Mouse (Mus musculus): ENCODE data around the gene Acp1. TPM values are rescaled to one million over a fixed set of nuclear protein-coding genes. Genes with fewer than 3 reads are reported as not detected.

Gene Acp1
- 202 and 207 TPM in 2 replicates for polyA plus RNA-seq (2014; fragmentation: Nextera tagmentation; extraction: Ambion mirVana)

DNA sequence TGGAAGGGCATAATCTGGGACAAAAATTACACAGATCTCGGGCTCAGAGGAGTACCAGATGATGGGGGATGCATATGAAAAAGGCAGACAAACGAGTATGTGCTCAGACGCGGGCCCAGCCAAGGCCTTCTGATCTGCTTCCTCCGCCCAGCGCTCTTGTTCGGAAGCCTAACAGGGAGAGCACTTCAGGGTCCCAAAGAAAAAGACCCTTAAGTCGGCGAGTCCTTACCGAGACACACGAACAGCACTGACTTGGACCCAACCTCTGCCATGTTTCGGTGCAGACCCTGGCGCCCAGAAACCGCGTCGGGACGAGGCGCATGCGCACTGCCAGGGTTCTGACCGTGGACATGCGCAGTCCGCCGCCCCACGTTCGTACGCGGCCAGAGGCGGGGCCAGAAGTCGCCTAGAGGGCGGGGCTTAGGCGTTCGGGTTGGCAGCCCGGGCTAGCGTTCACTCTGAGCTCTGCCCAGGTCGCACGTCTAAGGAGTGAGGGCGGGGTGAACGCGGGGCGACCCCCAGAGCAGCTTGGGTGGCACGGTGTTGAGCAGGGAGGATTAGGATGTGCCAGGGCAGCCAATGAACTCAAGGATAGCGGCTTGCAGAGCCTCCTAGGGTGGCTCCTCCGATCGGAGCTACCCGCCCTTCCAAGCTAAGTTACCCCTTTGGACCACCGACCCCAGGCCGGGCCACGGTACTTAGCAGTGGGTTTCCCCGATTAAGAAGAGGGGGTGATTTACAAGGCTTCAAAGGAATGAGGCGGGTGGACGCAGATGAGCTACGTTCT lies at the start of gene Acp1, which contains the start of gene Sh3yl1:
TSS of gene Acp1 (minus strand) at position 329 of the 787 bp plus-strand sequence.
TSS of gene Sh3yl1 (plus strand) at position 408 of the 787 bp plus-strand sequence.
- DNase-seq (ENCODE audit: low spot score) (peak; percentile 95), ATAC-seq (replicated peaks; ENCODE audit: insufficient number of reproducible peaks, low FRiP score, low TSS enrichment, low read depth) (peak; percentile 98)
- no peaks in the 10 kb centered on the region for H3K4me1 ChIP-seq (ENCODE audit: control insufficient read depth, insufficient read depth, low read length)
- H3K27me3 ChIP-seq (ENCODE audit: control insufficient read depth, insufficient read depth, low read length), result no peaks in the 10 kb centered on the region
- no peak within 1 kb of the TSS for H3K27ac ChIP-seq (replicated peaks; ENCODE audit: low read depth, low read length)
- no peaks in the 10 kb centered on the region for H3K9me3 ChIP-seq (replicated peaks; ENCODE audit: control insufficient read depth, low read length)
- peak within 1 kb of the TSS; percentile 91 for H3K4me2 ChIP-seq (ENCODE audit: low read depth, low read length)
- WGBS, result under 1% methylated on average over 50 of the region's 52 CpGs
- H3K4me3 ChIP-seq (ENCODE audit: low read depth, low read length), result peak within 1 kb of the TSS; percentile 74
- H3K9ac ChIP-seq (replicated peaks; ENCODE audit: low read length), result peak within 1 kb of the TSS; percentile 92
- H3K36me3 ChIP-seq (replicated peaks; ENCODE audit: control insufficient read depth, insufficient read depth, low read depth, low read length), result no peaks in the 10 kb centered on the region

DNA sequence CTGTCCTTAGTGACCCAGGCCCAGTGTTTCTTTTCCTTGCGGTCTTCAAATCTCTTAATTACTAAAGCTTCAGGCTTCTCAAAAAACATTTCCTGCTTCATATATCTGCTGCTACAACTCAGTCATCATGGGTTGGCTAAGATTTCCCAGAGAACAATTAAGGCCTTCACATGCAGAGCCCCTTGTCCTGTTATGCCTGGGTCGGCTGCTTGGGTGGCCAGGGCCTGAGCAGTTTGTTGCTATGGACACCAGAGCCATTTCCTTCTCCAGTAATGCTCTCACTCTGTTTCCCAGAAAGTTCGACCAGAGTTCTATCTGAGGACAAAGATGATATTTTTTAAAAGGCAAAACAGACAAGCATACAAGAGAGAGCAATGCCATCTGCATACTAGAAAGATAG lies 32.8 kb upstream of the Acp1 start:
- 34% methylated on average over 3 of the region's 3 CpGs for WGBS
- H3K4me3 ChIP-seq (ENCODE audit: low read depth, low read length), result no peak overlapping the region
- ATAC-seq (replicated peaks; ENCODE audit: insufficient number of reproducible peaks, low FRiP score, low TSS enrichment, low read depth) (no peak), DNase-seq (ENCODE audit: low spot score) (peak; percentile 27)
- H3K27ac ChIP-seq (replicated peaks; ENCODE audit: low read depth, low read length), result no peak overlapping the region
- H3K36me3 ChIP-seq (replicated peaks; ENCODE audit: control insufficient read depth, insufficient read depth, low read depth, low read length), result no peaks in the 10 kb centered on the region
- no peaks in the 10 kb centered on the region for H3K27me3 ChIP-seq (ENCODE audit: control insufficient read depth, insufficient read depth, low read length)
- H3K4me2 ChIP-seq (ENCODE audit: low read depth, low read length), result no peak overlapping the region
- H3K9me3 ChIP-seq (replicated peaks; ENCODE audit: control insufficient read depth, low read length), result no peaks in the 10 kb centered on the region
- H3K9ac ChIP-seq (replicated peaks; ENCODE audit: low read length), result no peak overlapping the region
- no peaks in the 10 kb centered on the region for H3K4me1 ChIP-seq (ENCODE audit: control insufficient read depth, insufficient read depth, low read length)

DNA sequence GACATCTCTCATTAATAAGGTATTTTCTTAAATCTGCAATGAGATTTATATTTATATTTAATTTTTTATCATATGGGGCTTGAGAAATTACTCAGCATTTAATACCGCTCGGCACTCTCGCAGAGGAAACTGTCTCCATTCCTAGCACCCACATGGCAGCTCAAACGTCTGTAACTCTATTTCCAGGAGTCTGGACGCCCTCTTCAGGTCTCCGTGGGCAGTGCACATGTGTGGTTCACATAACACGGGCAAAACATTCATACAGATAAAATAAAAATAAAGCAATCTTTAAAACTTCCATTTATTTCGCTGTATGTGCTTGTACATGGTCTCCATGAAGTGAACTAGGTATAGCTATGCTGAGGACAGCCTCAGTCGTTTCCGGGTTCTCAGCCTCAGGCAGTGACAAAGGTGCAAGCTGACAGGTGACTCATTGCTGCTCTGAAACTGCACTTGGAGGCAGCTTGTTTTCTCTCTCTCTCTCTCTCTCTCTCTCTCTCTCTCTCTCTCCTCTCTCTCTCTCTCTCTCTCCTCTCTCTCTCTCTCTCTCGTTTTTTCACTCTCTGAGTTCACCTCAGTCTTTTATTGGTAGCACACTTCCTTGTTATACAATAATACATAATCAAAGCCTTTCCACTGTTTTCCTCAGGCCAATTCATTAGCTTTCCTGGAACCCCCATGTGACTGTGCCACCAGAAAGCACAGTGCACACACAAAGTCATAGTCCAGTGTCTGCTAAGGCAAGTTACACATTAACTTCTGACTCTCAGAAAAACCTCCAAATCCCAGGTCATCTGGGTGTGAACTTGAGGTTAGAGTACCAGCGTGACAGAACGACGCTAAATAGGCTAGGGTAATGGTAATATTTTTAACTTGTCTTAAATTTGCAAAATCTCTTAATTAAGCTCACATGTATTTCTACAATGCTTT lies 31.9 kb upstream of the Acp1 start:
- Histone ChIP-seq H3K4me3 (ENCODE audit: low read depth, low read length) (no peak overlapping the region), H3K9ac (replicated peaks; ENCODE audit: low read length) (no peak overlapping the region), H3K4me2 (ENCODE audit: low read depth, low read length) (no peak overlapping the region), H3K36me3 (replicated peaks; ENCODE audit: control insufficient read depth, insufficient read depth, low read depth, low read length) (no peaks in the 10 kb centered on the region), H3K27ac (replicated peaks; ENCODE audit: low read depth, low read length) (no peak overlapping the region), H3K9me3 (replicated peaks; ENCODE audit: control insufficient read depth, low read length) (no peaks in the 10 kb centered on the region), H3K4me1 (ENCODE audit: control insufficient read depth, insufficient read depth, low read length) (no peaks in the 10 kb centered on the region), H3K27me3 (ENCODE audit: control insufficient read depth, insufficient read depth, low read length) (no peaks in the 10 kb centered on the region)
- 88% methylated on average over 14 of the region's 14 CpGs for WGBS
- ATAC-seq (replicated peaks; ENCODE audit: insufficient number of reproducible peaks, low FRiP score, low TSS enrichment, low read depth) (no peak), DNase-seq (ENCODE audit: low spot score) (no peak)

DNA sequence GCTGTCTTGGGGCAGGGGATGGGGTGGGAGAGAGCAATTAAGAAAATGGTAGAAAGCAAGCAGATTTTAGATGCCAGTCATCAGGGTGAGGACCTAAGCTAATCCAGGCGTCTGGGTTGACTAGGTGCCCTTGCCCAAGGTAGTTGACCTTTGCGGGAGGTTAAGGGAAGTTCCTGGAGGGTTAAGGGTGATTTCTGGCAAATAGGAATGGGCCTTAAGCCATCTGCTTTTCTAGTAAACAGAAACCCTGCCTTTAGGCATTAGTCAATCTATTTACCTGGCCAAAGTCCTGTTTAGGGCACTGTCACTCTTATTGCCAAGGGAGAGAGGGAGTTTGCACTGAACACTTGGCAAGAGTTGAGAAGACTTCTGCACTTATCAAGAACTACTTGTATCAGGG lies 25.5 kb upstream of the Acp1 start:
- Histone ChIP-seq H3K9ac (replicated peaks; ENCODE audit: low read length) (no peak overlapping the region), H3K4me1 (ENCODE audit: control insufficient read depth, insufficient read depth, low read length) (no peaks in the 10 kb centered on the region), H3K27ac (replicated peaks; ENCODE audit: low read depth, low read length) (no peak overlapping the region), H3K9me3 (replicated peaks; ENCODE audit: control insufficient read depth, low read length) (no peaks in the 10 kb centered on the region), H3K4me2 (ENCODE audit: low read depth, low read length) (no peak overlapping the region), H3K36me3 (replicated peaks; ENCODE audit: control insufficient read depth, insufficient read depth, low read depth, low read length) (no peaks in the 10 kb centered on the region), H3K27me3 (ENCODE audit: control insufficient read depth, insufficient read depth, low read length) (no peaks in the 10 kb centered on the region), H3K4me3 (ENCODE audit: low read depth, low read length) (no peak overlapping the region)
- no peak for ATAC-seq (replicated peaks; ENCODE audit: insufficient number of reproducible peaks, low FRiP score, low TSS enrichment, low read depth)
- 76% methylated on average over 2 of the region's 2 CpGs for WGBS
- DNase-seq (ENCODE audit: low spot score), result no peak

DNA sequence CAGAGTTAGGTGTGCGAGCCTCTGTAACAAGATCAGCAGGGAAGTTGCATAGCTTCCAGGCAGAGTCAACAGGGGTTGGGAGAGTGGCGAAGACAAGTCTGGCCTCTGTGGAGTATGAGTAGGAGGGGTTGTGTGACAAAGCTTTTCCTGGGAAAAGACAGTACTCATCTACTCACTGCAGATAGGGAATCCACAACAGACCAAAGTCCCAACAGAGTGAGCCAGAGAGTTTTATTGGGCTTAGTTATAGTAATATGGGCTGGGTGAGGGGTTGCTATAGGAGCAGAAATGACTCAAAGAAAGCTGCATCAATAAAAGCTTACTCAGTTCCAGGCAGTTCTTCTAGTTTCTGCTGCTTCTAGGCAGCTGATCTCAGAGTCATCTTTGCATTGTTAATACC lies 21.9 kb upstream of the Acp1 start:
- no peak for ATAC-seq (replicated peaks; ENCODE audit: insufficient number of reproducible peaks, low FRiP score, low TSS enrichment, low read depth)
- Histone ChIP-seq H3K36me3 (replicated peaks; ENCODE audit: control insufficient read depth, insufficient read depth, low read depth, low read length) (no peaks in the 10 kb centered on the region), H3K4me3 (ENCODE audit: low read depth, low read length) (no peak overlapping the region), H3K27ac (replicated peaks; ENCODE audit: low read depth, low read length) (no peak overlapping the region), H3K9me3 (replicated peaks; ENCODE audit: control insufficient read depth, low read length) (no peaks in the 10 kb centered on the region), H3K4me2 (ENCODE audit: low read depth, low read length) (no peak overlapping the region), H3K9ac (replicated peaks; ENCODE audit: low read length) (no peak overlapping the region), H3K27me3 (ENCODE audit: control insufficient read depth, insufficient read depth, low read length) (no peaks in the 10 kb centered on the region), H3K4me1 (ENCODE audit: control insufficient read depth, insufficient read depth, low read length) (no peaks in the 10 kb centered on the region)
- WGBS, result 77% methylated on average over 2 of the region's 2 CpGs
- no peak for DNase-seq (ENCODE audit: low spot score)

DNA sequence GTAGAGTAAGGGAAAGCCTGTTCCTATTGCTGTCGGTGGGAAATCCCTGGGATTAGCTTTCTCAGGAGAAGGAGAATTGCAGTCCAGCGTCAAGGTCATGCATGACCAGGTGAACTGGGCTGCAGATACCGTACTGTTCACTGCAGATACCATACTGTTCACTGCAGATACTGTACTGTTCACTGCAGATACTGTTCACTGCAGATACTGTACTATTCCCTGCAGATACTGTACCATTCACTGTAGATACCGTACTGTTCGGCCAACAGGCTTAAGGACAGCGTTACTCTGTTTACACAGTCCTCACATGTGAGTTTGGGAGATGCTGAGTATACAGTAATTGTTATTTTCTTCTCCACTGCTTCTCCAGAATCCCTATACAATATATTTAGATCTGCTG lies 16.8 kb upstream of the Acp1 start:
- H3K4me2 ChIP-seq (ENCODE audit: low read depth, low read length), result no peak overlapping the region
- H3K27ac ChIP-seq (replicated peaks; ENCODE audit: low read depth, low read length), result no peak overlapping the region
- H3K9ac ChIP-seq (replicated peaks; ENCODE audit: low read length), result no peak overlapping the region
- no peak overlapping the region for H3K4me3 ChIP-seq (ENCODE audit: low read depth, low read length)
- no peaks in the 10 kb centered on the region for H3K4me1 ChIP-seq (ENCODE audit: control insufficient read depth, insufficient read depth, low read length)
- no peaks in the 10 kb centered on the region for H3K27me3 ChIP-seq (ENCODE audit: control insufficient read depth, insufficient read depth, low read length)
- no peak for DNase-seq (ENCODE audit: low spot score)
- no peaks in the 10 kb centered on the region for H3K36me3 ChIP-seq (replicated peaks; ENCODE audit: control insufficient read depth, insufficient read depth, low read depth, low read length)
- H3K9me3 ChIP-seq (replicated peaks; ENCODE audit: control insufficient read depth, low read length), result no peaks in the 10 kb centered on the region
- no peak for ATAC-seq (replicated peaks; ENCODE audit: insufficient number of reproducible peaks, low FRiP score, low TSS enrichment, low read depth)
- WGBS, result 81% methylated on average over 6 of the region's 6 CpGs

DNA sequence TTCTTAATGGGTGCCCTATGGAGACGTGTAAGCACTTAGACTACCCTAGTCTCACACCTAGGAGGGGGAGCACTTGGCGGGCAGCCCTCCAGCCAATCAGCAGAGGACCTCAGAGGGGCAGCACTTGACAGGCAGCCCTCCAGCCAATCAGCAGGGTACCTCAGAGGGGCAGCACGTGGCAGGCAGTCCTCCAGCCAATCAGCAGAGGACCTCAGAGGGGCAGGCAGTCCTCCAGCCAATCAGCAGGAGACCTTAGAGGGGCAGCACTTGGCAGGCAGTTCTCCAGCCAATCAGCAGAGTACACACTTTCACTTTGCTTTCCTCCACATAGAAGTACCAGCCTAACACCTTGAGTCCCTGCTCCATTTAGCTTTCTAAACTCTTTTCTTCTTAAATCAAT lies 11.0 kb upstream of the Acp1 start:
- H3K36me3 ChIP-seq (replicated peaks; ENCODE audit: control insufficient read depth, insufficient read depth, low read depth, low read length), result no peaks in the 10 kb centered on the region
- 82% methylated on average over 3 of the region's 3 CpGs for WGBS
- H3K27me3 ChIP-seq (ENCODE audit: control insufficient read depth, insufficient read depth, low read length), result no peaks in the 10 kb centered on the region
- H3K4me2 ChIP-seq (ENCODE audit: low read depth, low read length), result no peak overlapping the region
- ATAC-seq (replicated peaks; ENCODE audit: insufficient number of reproducible peaks, low FRiP score, low TSS enrichment, low read depth), result no peak
- H3K27ac ChIP-seq (replicated peaks; ENCODE audit: low read depth, low read length), result no peak overlapping the region
- no peaks in the 10 kb centered on the region for H3K4me1 ChIP-seq (ENCODE audit: control insufficient read depth, insufficient read depth, low read length)
- DNase-seq (ENCODE audit: low spot score), result no peak
- no peak overlapping the region for H3K4me3 ChIP-seq (ENCODE audit: low read depth, low read length)
- H3K9me3 ChIP-seq (replicated peaks; ENCODE audit: control insufficient read depth, low read length), result no peaks in the 10 kb centered on the region
- no peak overlapping the region for H3K9ac ChIP-seq (replicated peaks; ENCODE audit: low read length)

DNA sequence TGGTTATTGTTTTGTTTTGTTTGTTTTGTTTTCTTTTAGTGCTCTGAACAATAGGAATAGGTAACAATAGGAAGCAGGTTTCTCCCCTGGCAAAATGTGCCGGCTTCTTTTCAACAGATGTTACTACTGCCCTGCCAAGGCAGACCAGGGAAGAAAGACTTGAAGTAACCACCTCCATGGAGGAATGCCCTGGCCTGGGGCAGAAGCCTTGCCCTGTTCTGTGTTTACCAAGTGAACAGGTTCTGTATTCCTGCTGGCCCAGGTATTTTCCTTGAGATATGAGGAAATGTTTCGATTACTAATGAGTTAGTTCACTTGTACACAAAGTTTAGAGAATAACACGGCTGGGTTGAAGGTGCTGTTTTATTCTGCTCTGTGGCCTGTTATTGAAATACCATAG lies 1.5 kb upstream of the Acp1 start:
- ATAC-seq (replicated peaks; ENCODE audit: insufficient number of reproducible peaks, low FRiP score, low TSS enrichment, low read depth) (no peak), DNase-seq (ENCODE audit: low spot score) (no peak)
- H3K36me3 ChIP-seq (replicated peaks; ENCODE audit: control insufficient read depth, insufficient read depth, low read depth, low read length), result no peaks in the 10 kb centered on the region
- H3K4me1 ChIP-seq (ENCODE audit: control insufficient read depth, insufficient read depth, low read length), result no peaks in the 10 kb centered on the region
- no peak overlapping the region for H3K9ac ChIP-seq (replicated peaks; ENCODE audit: low read length)
- H3K4me3 ChIP-seq (ENCODE audit: low read depth, low read length), result no peak overlapping the region
- H3K27me3 ChIP-seq (ENCODE audit: control insufficient read depth, insufficient read depth, low read length), result no peaks in the 10 kb centered on the region
- H3K4me2 ChIP-seq (ENCODE audit: low read depth, low read length), result no peak overlapping the region
- whole genome bisulfite sequencing, result 65% methylated on average over 3 of the region's 3 CpGs
- H3K27ac ChIP-seq (replicated peaks; ENCODE audit: low read depth, low read length), result no peak overlapping the region
- no peaks in the 10 kb centered on the region for H3K9me3 ChIP-seq (replicated peaks; ENCODE audit: control insufficient read depth, low read length)

Measured in embryonic facial prominence, embryonic 11.5 days (tissue).